Mouse (Mus musculus) fat pad, adult 2 months (tissue): Measurements from ENCODE around the gene Gprc5b.

Experiments used
- DNase-seq: peaks from one replicate; pipeline ENCODE4 v3.0.0-alpha.2; 2011; ENCODE audit warnings: low read depth, low spot score; ENCODE audit errors: extremely low read depth

Gprc5b gene

GRCm38 (mm10) chr7:118990282-118990681, 4.7 kb downstream of the Gprc5b start:
- DNase-seq, result no peak

GRCm38 (mm10) chr7:118989275-118989856, 5.6 kb downstream of the Gprc5b start:
- no peak for DNase-seq

GRCm38 (mm10) chr7:118986369-118986768, 8.6 kb downstream of the Gprc5b start:
- no peak for DNase-seq

GRCm38 (mm10) chr7:118985786-118986185, 9.2 kb downstream of the Gprc5b start:
- DNase-seq, result no peak

GRCm38 (mm10) chr7:118983961-118984360, 11.1 kb downstream of the Gprc5b start:
- no peak for DNase-seq

GRCm38 (mm10) chr7:118982586-118982985, 12.4 kb downstream of the Gprc5b start:
- DNase-seq, result no peak

GRCm38 (mm10) chr7:118981831-118982230, 13.2 kb downstream of the Gprc5b start:
- no peak for DNase-seq

- no peak for DNase-seq
Observed at GRCm38 (mm10) chr7:118981346-118981745, 13.7 kb downstream of the Gprc5b start.

GRCm38 (mm10) chr7:118979708-118980107, 15.3 kb downstream of the Gprc5b start:
- no peak for DNase-seq

- no peak for DNase-seq
Observed at GRCm38 (mm10) chr7:118979121-118979520, 15.9 kb downstream of the Gprc5b start.

- DNase-seq, result no peak
Observed at GRCm38 (mm10) chr7:118977167-118977543, 17.9 kb downstream of the Gprc5b start.

- no peak for DNase-seq
Observed at GRCm38 (mm10) chr7:118976414-118977166, 18.4 kb downstream of the Gprc5b start.

- no peak for DNase-seq
Observed at GRCm38 (mm10) chr7:118975837-118976236, 19.2 kb downstream of the Gprc5b start.

GRCm38 (mm10) chr7:118973377-118973776, 21.6 kb downstream of the Gprc5b start:
- no peak for DNase-seq

GRCm38 (mm10) chr7:118972306-118972705, 22.7 kb downstream of the Gprc5b start:
- no peak for DNase-seq

GRCm38 (mm10) chr7:118971499-118971898, 23.5 kb downstream of the Gprc5b start:
- no peak for DNase-seq

GRCm38 (mm10) chr7:118968870-118969269, 26.1 kb downstream of the Gprc5b start:
- DNase-seq, result no peak

- DNase-seq, result no peak
Observed at GRCm38 (mm10) chr7:118965198-118965597, 29.8 kb downstream of the Gprc5b start.

GRCm38 (mm10) chr7:118964777-118965176, 30.2 kb downstream of the Gprc5b start:
- no peak for DNase-seq

GRCm38 (mm10) chr7:118959209-118959608, 35.8 kb downstream of the Gprc5b start:
- DNase-seq, result no peak

- DNase-seq, result no peak
Observed at GRCm38 (mm10) chr7:118956616-118957246, 38.3 kb downstream of the Gprc5b start.

- DNase-seq, result no peak
Observed at GRCm38 (mm10) chr7:118954968-118955367, 40.0 kb downstream of the Gprc5b start.
